Mouse (Mus musculus) small intestine, adult 2 months (tissue): ENCODE measurements around the gene Olfr183.

Experiments
- CTCF ChIP-seq: fragments of 200-500 bp; IDR thresholded peaks from 2 replicates; pipeline ENCODE4 v1.5.1; 2012; ENCODE audit warnings: low read depth, mild to moderate bottlenecking, control low read depth, inconsistent platforms, low read length, moderate library complexity, mixed read lengths; ENCODE audit not compliant: insufficient replicate concordance, insufficient read length; ENCODE audit errors: extremely low read depth
- POLR2A ChIP-seq: fragments of 200-500 bp; IDR thresholded peaks from 2 replicates; pipeline ENCODE4 v1.6.1; 2012; ENCODE audit warnings: low read depth, mild to moderate bottlenecking, control low read depth, inconsistent platforms, low read length, moderate library complexity

DNA sequence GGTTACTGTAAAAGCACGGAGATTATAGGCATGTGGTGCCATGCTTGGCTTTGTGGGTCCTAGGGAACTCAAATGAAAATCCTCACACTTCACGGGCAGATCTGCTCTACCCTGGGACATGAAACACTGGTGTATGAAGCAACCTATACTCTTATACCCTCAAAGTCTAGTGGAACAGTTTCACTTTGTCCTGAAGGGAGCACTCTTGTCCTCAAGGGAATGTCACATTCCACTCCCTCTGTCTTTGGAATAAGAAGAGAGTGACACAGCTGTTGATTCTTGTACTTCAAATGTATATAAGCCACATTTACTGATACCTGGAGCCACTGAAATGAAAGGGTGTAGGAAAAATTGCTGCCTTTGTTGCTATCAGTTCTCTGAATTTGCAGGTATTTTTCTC, at the start of gene Olfr183:
- TF ChIP-seq CTCF (no peak), POLR2A (no peak)
